Mouse (Mus musculus) testis, postnatal 14 days (tissue): ENCODE data around the gene Rhox7b.
"Not testable (repeated sequence)": the region's sequence is repeated elsewhere in the genome, so short reads cannot be mapped to it uniquely, and the experiment has no call there.

Experiments used
- DNase-seq: peaks from one replicate; pipeline ENCODE4 v3.0.0; 2021; ENCODE audit warnings: low spot score

Gene Rhox7b

DNA sequence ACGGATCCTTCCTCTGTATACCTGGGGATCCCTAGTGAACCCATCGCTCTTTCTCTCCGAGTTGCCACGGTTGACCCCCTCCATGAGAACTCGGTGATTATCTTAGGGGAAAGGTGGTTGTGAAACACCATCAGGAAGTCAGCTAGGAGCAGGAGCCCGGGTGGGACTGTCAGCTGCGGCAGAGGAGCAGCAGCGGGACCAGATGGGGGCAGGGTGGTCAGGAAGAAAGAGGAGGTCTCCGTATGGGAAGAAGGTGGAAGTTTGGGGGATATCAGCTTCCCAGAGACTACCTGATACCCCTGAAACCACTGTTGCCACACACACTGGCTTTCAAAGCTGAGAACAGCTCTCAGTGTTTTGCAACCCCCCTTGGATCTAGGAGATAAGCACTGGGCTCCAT, at the start of gene Rhox7b:
Gene Rhox7b (minus strand): TSS at position 101 of the 400 bp plus-strand sequence.
- DNase-seq = not testable (repeated sequence)

DNA sequence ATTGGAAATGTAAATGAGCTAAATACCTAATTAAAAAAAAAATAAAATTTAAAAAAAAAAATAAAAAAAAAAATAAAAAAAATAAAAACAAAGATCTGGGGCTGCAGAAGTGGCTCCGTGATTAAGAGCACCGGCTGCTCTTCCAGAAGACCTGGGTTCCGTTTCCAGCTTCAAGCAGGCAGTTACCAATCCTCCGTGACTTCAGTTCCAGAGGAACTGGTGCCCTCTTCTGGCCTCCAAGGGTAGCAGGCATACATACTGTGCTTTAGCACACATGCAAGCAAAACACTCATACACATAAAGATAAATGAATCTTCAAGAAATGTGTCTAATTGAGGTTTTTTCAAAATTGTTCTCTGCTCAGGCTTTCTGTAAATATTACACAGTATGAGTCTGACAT, 19.3 kb upstream of the Rhox7b start:
- DNase-seq = no peak

DNA sequence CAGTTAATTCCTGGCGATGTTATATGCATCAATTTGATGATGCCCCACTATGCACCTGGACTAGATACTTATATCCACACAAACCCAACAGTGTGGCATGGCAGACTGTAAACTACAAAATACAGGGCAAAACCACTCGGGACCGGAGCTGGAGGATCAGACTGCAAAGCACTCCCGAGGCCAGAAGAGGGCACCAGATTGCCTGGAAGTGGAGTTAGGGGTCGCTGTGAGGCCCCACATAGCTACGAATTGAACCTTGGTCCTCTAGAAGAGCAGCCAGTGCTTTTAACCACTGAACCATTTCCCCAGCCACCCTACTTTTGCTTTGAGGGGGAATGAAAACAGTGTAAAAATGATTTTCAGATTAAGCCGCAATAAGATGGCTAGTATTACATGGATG, 11.5 kb upstream of the Rhox7b start:
- no peak for DNase-seq

DNA sequence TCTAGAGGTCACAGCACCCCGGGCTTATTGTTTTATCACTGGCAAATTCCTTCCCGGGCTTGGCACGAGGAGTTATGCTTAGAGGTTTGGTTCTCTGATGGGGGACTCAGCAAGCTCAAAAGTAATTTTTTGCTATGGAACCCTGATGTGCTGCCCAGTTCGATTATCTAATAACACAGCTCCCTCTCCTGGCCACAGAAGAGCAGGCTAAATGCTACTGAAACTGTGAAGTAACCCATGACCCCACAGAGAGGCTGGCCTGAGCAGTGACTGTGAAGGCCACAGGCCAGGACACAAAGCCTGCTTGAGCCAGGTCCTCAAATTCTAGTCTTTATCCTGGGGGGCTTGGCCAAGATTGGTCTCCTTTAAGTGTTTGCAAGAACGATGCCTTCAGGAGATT, 6.7 kb upstream of the Rhox7b start:
- peak; percentile 10 for DNase-seq

DNA sequence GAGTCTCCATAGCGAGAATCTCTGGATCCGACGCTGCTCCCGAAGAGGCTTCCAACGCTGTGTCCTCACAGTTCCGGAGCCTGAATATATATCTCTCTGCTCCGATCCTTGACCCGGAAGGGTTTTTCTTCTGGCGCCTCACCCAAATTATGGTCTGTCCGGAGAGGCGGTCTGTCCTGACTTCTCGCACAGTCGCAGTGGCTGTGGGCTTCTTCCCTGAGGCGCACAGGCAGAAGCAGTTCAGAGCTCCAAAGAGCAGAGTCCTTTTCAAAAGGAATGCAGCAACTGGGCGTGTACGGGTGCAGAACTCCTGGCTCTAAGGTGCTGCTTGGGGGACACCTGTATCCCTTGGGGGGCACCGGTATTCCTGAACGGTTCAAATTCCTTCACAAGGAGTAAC, 4.6 kb upstream of the Rhox7b start, which contains the start of gene Rhox9:
Gene Rhox9 (minus strand): TSS at position 101 of the 400 bp plus-strand sequence.
- not testable (repeated sequence) for DNase-seq

DNA sequence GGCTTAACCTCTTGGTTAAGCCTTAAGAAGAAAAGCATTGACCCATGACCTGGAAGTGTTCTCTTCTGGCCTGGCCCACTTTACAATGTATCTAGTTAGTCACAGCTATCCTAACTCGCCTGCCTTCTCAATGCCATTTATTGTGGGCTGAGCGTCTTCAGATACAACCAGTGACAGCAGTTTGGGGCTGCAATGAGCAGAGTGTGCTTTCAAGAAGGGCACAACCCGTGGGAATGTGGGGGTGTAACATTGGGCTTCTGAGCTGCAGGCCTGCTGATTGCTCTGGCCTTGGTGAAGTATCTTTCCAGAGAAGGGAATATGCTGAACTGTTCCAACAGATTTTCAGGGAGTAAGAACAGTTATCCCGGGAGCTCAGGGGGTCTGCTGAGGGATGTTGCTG, 18.2 kb downstream of the Rhox7b start, which contains the start of gene Rhox8:
Gene Rhox8 (minus strand): TSS at position 101 of the 400 bp plus-strand sequence.
- DNase-seq = peak; percentile 71

DNA sequence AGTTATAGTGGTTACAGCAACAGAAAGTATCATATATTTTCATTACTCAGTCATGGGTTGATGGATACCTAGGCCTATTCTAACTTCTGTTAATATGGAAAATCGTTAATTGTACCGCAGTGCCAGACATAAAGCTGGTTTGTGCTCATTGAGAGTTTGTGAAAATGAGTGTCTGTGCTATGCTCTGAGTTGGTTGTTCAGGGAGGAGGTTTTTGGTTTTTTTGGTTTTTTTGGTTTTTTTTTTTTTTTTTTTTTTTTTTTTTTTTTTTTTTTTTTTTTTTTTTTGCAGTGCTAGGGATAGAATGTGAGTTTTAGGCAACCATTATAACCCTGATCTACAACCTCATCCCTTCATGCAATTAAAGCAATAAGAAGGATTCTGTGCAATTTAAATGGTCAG, 25.4 kb downstream of the Rhox7b start:
- DNase-seq = no peak
